Mouse (Mus musculus) stomach, postnatal 0 days (tissue): ENCODE measurements at regions not wholly inside any gene's neighbourhood (a gene's known extent, or its start where the extent isn't known, plus 50 kb on each side); places are given as distances from the start of the nearest gene placed in this dataset.

Source experiments
- CTCF ChIP-seq: IDR thresholded peaks from 2 replicates; pipeline ENCODE4 v1.5.1; 2016; ENCODE audit warnings: antibody characterized with exemption, low read depth, mild to moderate bottlenecking, moderate library complexity
- EP300 ChIP-seq: optimal IDR thresholded peaks from 2 replicates; pipeline ENCODE3; 2016; ENCODE audit warnings: antibody characterized with exemption

DNA sequence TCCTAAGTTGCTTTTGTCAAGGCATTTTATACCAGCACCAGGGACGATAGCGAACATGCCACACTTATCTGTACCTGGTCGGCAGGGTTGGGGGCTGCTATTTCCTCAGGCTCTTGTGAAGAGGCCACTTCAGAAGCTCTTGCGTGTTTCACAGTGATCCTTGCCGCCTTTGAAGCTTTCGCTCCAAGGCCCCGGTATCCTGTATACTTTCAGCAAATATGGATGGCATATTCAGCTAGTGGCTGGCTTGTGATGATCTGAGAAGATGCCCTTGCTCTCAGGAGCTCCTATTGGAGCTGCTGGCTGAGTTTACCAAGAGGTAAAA lies 186.8 kb downstream of the 1810013L24Rik start:
- no peak for TF ChIP-seq CTCF
- TF ChIP-seq EP300: no peak
